Mouse (Mus musculus): Measurements from ENCODE around the gene Cfap65.

Cfap65 gene

GRCm38 (mm10) chr1:74941651-74942360, 6.4 kb upstream of the Cfap65 start:
- in situ Hi-C loops (cut with MboI, MseI), result no loop called here

GRCm38 (mm10) chr1:74939762-74940161, 4.4 kb upstream of the Cfap65 start:
- in situ Hi-C loops (cut with MboI, MseI), result no loop called here

- in situ Hi-C loops (cut with MboI, MseI), result no loop called here
These were observed 927 bp upstream of the Cfap65 start for GRCm38 (mm10) chr1:74936221-74936830.

GRCm38 (mm10) chr1:74927621-74928296, 7.6 kb downstream of the Cfap65 start:
- in situ Hi-C loops (cut with MboI, MseI), result no loop called here

GRCm38 (mm10) chr1:74926721-74927120, 8.7 kb downstream of the Cfap65 start:
- in situ Hi-C loops (cut with MboI, MseI), result no loop called here

GRCm38 (mm10) chr1:74924464-74924863, 10.9 kb downstream of the Cfap65 start:
- in situ Hi-C loops (cut with MboI, MseI), result no loop called here

GRCm38 (mm10) chr1:74915706-74916105, 19.7 kb downstream of the Cfap65 start:
- in situ Hi-C loops (cut with MboI, MseI), result no loop called here

- in situ Hi-C loops (cut with MboI, MseI), result no loop called here
These were observed 33.2 kb downstream of the Cfap65 start for GRCm38 (mm10) chr1:74902191-74902590.

GRCm38 (mm10) chr1:74901686-74902085, 33.7 kb downstream of the Cfap65 start:
- in situ Hi-C loops (cut with MboI, MseI), result no loop called here

- in situ Hi-C loops (cut with MboI, MseI), result no loop called here
These were observed 34.8 kb downstream of the Cfap65 start for GRCm38 (mm10) chr1:74900341-74901285.

- in situ Hi-C loops (cut with MboI, MseI), result no loop called here
These were observed 36.6 kb downstream of the Cfap65 start for GRCm38 (mm10) chr1:74898656-74899431.

- in situ Hi-C loops (cut with MboI, MseI), result no loop called here
These were observed 37.4 kb downstream of the Cfap65 start for GRCm38 (mm10) chr1:74897976-74898375.

- in situ Hi-C loops (cut with MboI, MseI), result loop anchor here (5.0 kb wide), 1 partner anchor 43 kb away; the partner anchor contains the start of gene Cdk5r2
These were observed 40.4 kb downstream of the Cfap65 start for GRCm38 (mm10) chr1:74894966-74895365.

- in situ Hi-C loops (cut with MboI, MseI), result loop anchor here (5.0 kb wide), 1 partner anchor 41 kb away; the partner anchor contains the start of gene Cdk5r2
These were observed 42.1 kb downstream of the Cfap65 start, which contains the start of gene Cryba2 for GRCm38 (mm10) chr1:74893134-74893855. Gene Cryba2 (minus strand): TSS chr1:74893143.

GRCm38 (mm10) chr1:74892351-74893133, 42.9 kb downstream of the Cfap65 start:
- in situ Hi-C loops (cut with MboI, MseI), result loop anchor here (5.0 kb wide), 1 partner anchor 40 kb away; the partner anchor contains the start of gene Cdk5r2

GRCm38 (mm10) chr1:74891513-74891912, 43.9 kb downstream of the Cfap65 start:
- in situ Hi-C loops (cut with MboI, MseI), result loop anchor here (5.0 kb wide), 1 partner anchor 39 kb away; the partner anchor contains the start of gene Cdk5r2

GRCm38 (mm10) chr1:74885369-74886042, 49.9 kb downstream of the Cfap65 start, which contains the start of gene Fev:
Gene Fev (minus strand): TSS chr1:74885419.
- in situ Hi-C loops (cut with MboI, MseI), result no loop called here

Measured in regulatory T cell (primary cell).